Mouse (Mus musculus) midbrain, postnatal 0 days (tissue): ENCODE data around the gene Sirpa. TPM values are rescaled to one million over a fixed set of nuclear protein-coding genes. Genes with fewer than 3 reads are reported as not detected.

Experiments
- ATAC-seq: fragments of 200-750 bp; cut with Nextera tagmentation; 2 replicates; pipeline ENCODE4 v1.8.0; 2017; ENCODE audit warnings: moderate number of reproducible peaks, mild to moderate bottlenecking, moderate TSS enrichment, moderate library complexity; ENCODE audit not compliant: low FRiP score
- DNase-seq: peaks from one replicate; pipeline ENCODE4 v3.0.0-alpha.2; 2015; ENCODE audit warnings: low spot score
- H3K27ac ChIP-seq: fragments of 300-500 bp; sonication (generic); 2 replicates; pipeline ENCODE4 v1.5.1; 2014; ENCODE audit warnings: low read depth, mild to moderate bottlenecking, low read length, mixed read lengths
- H3K27me3 ChIP-seq: fragments of 300-500 bp; sonication (generic); 2 replicates; pipeline ENCODE4 v1.6.1; 2014; ENCODE audit warnings: low read length, control low read depth, mixed read lengths; ENCODE audit not compliant: insufficient read depth
- H3K36me3 ChIP-seq: fragments of 300-500 bp; sonication (generic); 2 replicates; pipeline ENCODE4 v1.6.1; 2014; ENCODE audit warnings: low read length, control low read depth, mixed read lengths; ENCODE audit not compliant: insufficient read depth
- H3K4me1 ChIP-seq: fragments of 300-500 bp; sonication (generic); 2 replicates; pipeline ENCODE4 v1.6.1; 2014; ENCODE audit warnings: mild to moderate bottlenecking, control low read depth, antibody characterized with exemption, low read length, mixed read lengths; ENCODE audit not compliant: insufficient read depth
- H3K4me2 ChIP-seq: fragments of 300-500 bp; sonication (generic); 2 replicates; pipeline ENCODE4 v1.6.1; 2014; ENCODE audit warnings: low read depth, mild to moderate bottlenecking, low read length, mixed read lengths; ENCODE audit not compliant: poor library complexity, severe bottlenecking
- H3K4me3 ChIP-seq: fragments of 300-500 bp; sonication (generic); 2 replicates; pipeline ENCODE4 v1.5.1; 2014; ENCODE audit warnings: low read depth, mild to moderate bottlenecking, low read length, moderate library complexity
- H3K9ac ChIP-seq: fragments of 300-500 bp; sonication (generic); replicated peaks from 2 replicates; pipeline ENCODE4 v1.6.1; 2014; ENCODE audit warnings: mild to moderate bottlenecking, low read length, moderate library complexity, mixed read lengths; ENCODE audit not compliant: poor library complexity, severe bottlenecking
- H3K9me3 ChIP-seq: fragments of 300-500 bp; sonication (generic); 2 replicates; pipeline ENCODE4 v1.6.1; 2016; ENCODE audit warnings: low read length, control low read depth
- CTCF ChIP-seq: IDR thresholded peaks from 2 replicates; pipeline ENCODE4 v1.5.1; 2016; ENCODE audit warnings: antibody characterized with exemption, mild to moderate bottlenecking
- WGBS: fragments of 180-500 bp; shearing (Covaris S2); extraction: QIAGEN DNeasy Blood & Tissue Kit; methylation state at CpG from one replicate; pipeline ENCODE4 v1.1.7; 2014; 5-methylcytosine and 5-hydroxymethylcytosine counted together
- polyA plus RNA-seq: library from polyadenylated mRNA; unstranded; fragments of >200 nt; fragmentation: Nextera tagmentation; extraction: Ambion mirVana; gene quantifications from 2 replicates; pipeline ENCODE4 v1.2.1, GENCODE M21; 2015
- total RNA-seq: library from RNA; depleted of rRNA; stranded (reverse); fragments of >200 nt; gene quantifications from 2 replicates; pipeline ENCODE4 v1.2.3, GENCODE M21; 2014

Gene Sirpa
- total and polyA plus RNA-seq, 2 experiments from 2014 or later = 55.7 to 109 TPM

- no peak overlapping the region for H3K4me2 ChIP-seq
- no peaks in the 10 kb centered on the region for H3K4me1 ChIP-seq
- DNase-seq = no peak
- no peak overlapping the region for H3K9ac ChIP-seq
- H3K27me3 ChIP-seq = no peaks in the 10 kb centered on the region
- H3K9me3 ChIP-seq = no peaks in the 10 kb centered on the region
- no peaks in the 10 kb centered on the region for H3K36me3 ChIP-seq
- H3K27ac ChIP-seq = no peak overlapping the region
- no peak for ATAC-seq
- TF ChIP-seq CTCF = no peak
- 83% methylated on average over 4 of the region's 4 CpGs for WGBS
- H3K4me3 ChIP-seq = no peak overlapping the region
Measured at GRCm38 (mm10) chr2:129654233-129654950, 61.8 kb downstream of the Sirpa start.

- Histone ChIP-seq H3K4me2 (no peak overlapping the region), H3K4me1 (no peaks in the 10 kb centered on the region), H3K27me3 (no peaks in the 10 kb centered on the region), H3K9ac (no peak overlapping the region), H3K4me3 (no peak overlapping the region), H3K9me3 (no peaks in the 10 kb centered on the region), H3K27ac (no peak overlapping the region), H3K36me3 (no peaks in the 10 kb centered on the region)
- 87% methylated on average over 4 of the region's 4 CpGs for WGBS
- ATAC-seq (no peak), DNase-seq (no peak)
- TF ChIP-seq CTCF = no peak
Measured at GRCm38 (mm10) chr2:129655033-129655432, 62.4 kb downstream of the Sirpa start.

- H3K4me3 ChIP-seq = no peak overlapping the region
- no peak overlapping the region for H3K9ac ChIP-seq
- no peaks in the 10 kb centered on the region for H3K36me3 ChIP-seq
- WGBS = 88% methylated on average over 4 of the region's 4 CpGs
- TF ChIP-seq CTCF = no peak
- no peak overlapping the region for H3K4me2 ChIP-seq
- no peaks in the 10 kb centered on the region for H3K27me3 ChIP-seq
- DNase-seq = no peak
- ATAC-seq = no peak
- H3K4me1 ChIP-seq = no peaks in the 10 kb centered on the region
- no peak overlapping the region for H3K27ac ChIP-seq
- H3K9me3 ChIP-seq = no peaks in the 10 kb centered on the region
Measured at GRCm38 (mm10) chr2:129658796-129659195, 66.2 kb downstream of the Sirpa start.

DNA sequence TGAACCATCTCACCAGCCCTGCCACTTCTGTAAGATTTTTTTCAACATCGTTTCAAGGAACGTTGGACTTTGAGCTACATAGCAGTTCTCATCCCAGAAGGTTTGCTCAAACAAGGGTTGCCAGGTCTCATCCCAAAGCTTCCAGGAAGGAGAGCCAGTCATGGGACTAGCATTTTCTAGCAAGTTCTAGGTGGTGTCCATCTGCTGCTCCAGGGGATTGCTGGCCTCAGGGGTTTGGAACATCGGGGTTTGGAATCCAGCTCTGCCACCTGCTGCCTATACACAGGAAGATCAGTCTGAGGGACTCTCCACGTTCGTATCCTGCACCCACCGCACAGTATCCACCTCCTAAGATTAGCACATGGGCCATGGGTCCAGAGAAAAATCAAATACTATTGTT is 67.4 kb downstream of the Sirpa start:
- Histone ChIP-seq H3K4me1 (no peaks in the 10 kb centered on the region), H3K27ac (no peak overlapping the region), H3K9me3 (no peaks in the 10 kb centered on the region), H3K9ac (no peak overlapping the region), H3K27me3 (no peaks in the 10 kb centered on the region), H3K4me3 (no peak overlapping the region), H3K36me3 (no peaks in the 10 kb centered on the region), H3K4me2 (no peak overlapping the region)
- ATAC-seq = no peak
- WGBS = 72% methylated on average over 6 of the region's 6 CpGs
- no peak for DNase-seq
- TF ChIP-seq CTCF = peak; percentile 43

DNA sequence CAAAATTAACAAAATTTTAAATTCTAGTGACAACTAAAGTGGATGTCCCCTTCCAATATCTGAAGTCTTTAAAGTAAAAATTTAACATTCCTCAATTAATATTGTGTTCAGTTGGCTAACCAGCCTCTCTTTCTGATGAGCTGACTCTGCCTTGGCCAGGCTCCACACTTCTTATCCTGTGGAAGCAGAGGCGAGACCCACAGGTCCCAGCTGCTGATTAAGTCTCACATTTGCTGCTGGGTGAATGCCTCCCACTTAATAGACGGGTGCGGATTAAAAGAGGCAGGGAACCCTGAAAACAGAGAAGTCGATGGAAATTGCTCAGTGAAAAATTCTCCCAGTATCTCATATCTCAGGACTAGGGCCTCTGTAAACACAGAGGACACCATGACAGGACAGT is 69.8 kb downstream of the Sirpa start:
- Histone ChIP-seq H3K4me2 (no peak overlapping the region), H3K9me3 (no peaks in the 10 kb centered on the region), H3K36me3 (no peaks in the 10 kb centered on the region), H3K9ac (no peak overlapping the region), H3K4me1 (no peaks in the 10 kb centered on the region), H3K27me3 (no peaks in the 10 kb centered on the region), H3K27ac (no peak overlapping the region), H3K4me3 (no peak overlapping the region)
- ATAC-seq = no peak
- no peak for DNase-seq
- WGBS = 63% methylated on average over 4 of the region's 4 CpGs
- no peak for TF ChIP-seq CTCF

- H3K4me1 ChIP-seq = no peaks in the 10 kb centered on the region
- 0 out of 2 replicates have a peak, but pooled peaks cover 2% of the 10 kb centered on the region for H3K27me3 ChIP-seq
- no peak overlapping the region for H3K27ac ChIP-seq
- no peaks in the 10 kb centered on the region for H3K9me3 ChIP-seq
- 67% methylated on average over 4 of the region's 4 CpGs for WGBS
- DNase-seq (no peak), ATAC-seq (no peak)
- H3K9ac ChIP-seq = no peak overlapping the region
- no peak overlapping the region for H3K4me2 ChIP-seq
- no peaks in the 10 kb centered on the region for H3K36me3 ChIP-seq
- no peak overlapping the region for H3K4me3 ChIP-seq
- no peak for TF ChIP-seq CTCF
Measured at GRCm38 (mm10) chr2:129671911-129672310, 79.3 kb downstream of the Sirpa start.
